Mouse (Mus musculus): ENCODE measurements around the gene Kdelr3. TPM values are rescaled to one million over a fixed set of nuclear protein-coding genes. Genes with fewer than 3 reads are reported as not detected.

The Kdelr3 gene
- polyA plus RNA-seq, 1 experiment from 2014 or later, result 74.5 TPM

GRCm38 (mm10) chr15:79546410-79547288 is 30.4 kb downstream of the Kdelr3 start, which contains the start of gene Ddx17:
Gene Ddx17, minus strand, starts transcription at chr15:79546741.
- Histone ChIP-seq H3K9me3 (ENCODE audit: control insufficient read depth, low read length) (no peaks in the 10 kb centered on the region), H3K9ac (ENCODE audit: low read depth, low read length) (peak within 1 kb of the TSS; percentile 100), H3K27ac (ENCODE audit: low read length) (peak within 1 kb of the TSS; percentile 98), H3K4me1 (ENCODE audit: control insufficient read depth, insufficient read depth, low read length) (peaks cover 10% of the 10 kb centered on the region; the same call in 1 of the 2 replicates), H3K4me2 (ENCODE audit: low read depth, low read length) (peak within 1 kb of the TSS; percentile 86), H3K27me3 (replicated peaks; ENCODE audit: control insufficient read depth, insufficient read depth, low read length) (no peaks in the 10 kb centered on the region), H3K4me3 (ENCODE audit: low read length) (peak within 1 kb of the TSS; percentile 87), H3K36me3 (ENCODE audit: control insufficient read depth, insufficient read depth, low read length) (peaks cover 17% of the 10 kb centered on the region)
- peak; percentile 97 for ATAC-seq
- 1% methylated on average over 84 of the region's 84 CpGs for WGBS

DNA sequence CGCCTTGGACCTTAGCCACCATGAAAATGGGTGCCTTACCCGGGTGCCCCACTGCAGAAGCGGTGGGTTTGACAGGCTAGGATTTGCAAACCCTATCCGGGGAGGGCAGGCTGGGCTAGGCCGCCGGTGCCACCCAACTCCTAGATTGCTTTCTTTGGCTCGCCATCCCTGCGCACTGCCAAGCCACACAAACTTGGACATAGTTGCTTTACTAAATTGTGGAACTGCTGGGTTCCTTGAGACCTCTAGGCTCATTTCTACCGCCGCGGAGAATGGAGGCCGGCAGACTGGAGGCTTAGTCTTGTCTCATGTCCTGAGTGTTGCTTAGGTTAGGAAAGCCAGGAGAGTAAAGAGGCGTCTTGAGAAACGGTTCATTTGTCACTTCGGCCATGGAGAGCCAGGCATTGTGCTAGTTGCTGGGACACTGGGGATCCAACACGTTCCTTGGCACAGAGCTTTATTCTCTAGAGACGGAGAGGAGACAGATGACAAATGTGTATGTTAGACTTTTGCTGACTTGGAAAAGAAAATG is 31.1 kb downstream of the Kdelr3 start:
- Histone ChIP-seq H3K4me1 (ENCODE audit: control insufficient read depth, insufficient read depth, low read length) (peaks cover 10% of the 10 kb centered on the region; the same call in 1 of the 2 replicates), H3K27ac (ENCODE audit: low read length) (peak overlapping the region; percentile 91), H3K9ac (ENCODE audit: low read depth, low read length) (peak overlapping the region; percentile 100), H3K4me2 (ENCODE audit: low read depth, low read length) (peak overlapping the region; percentile 53), H3K4me3 (ENCODE audit: low read length) (peak overlapping the region; percentile 87), H3K9me3 (ENCODE audit: control insufficient read depth, low read length) (no peaks in the 10 kb centered on the region), H3K27me3 (replicated peaks; ENCODE audit: control insufficient read depth, insufficient read depth, low read length) (no peaks in the 10 kb centered on the region), H3K36me3 (ENCODE audit: control insufficient read depth, insufficient read depth, low read length) (peaks cover 14% of the 10 kb centered on the region)
- 80% methylated on average over 17 of the region's 17 CpGs for WGBS
- peak; percentile 2; the same call in 1 of the 2 replicates for ATAC-seq

DNA sequence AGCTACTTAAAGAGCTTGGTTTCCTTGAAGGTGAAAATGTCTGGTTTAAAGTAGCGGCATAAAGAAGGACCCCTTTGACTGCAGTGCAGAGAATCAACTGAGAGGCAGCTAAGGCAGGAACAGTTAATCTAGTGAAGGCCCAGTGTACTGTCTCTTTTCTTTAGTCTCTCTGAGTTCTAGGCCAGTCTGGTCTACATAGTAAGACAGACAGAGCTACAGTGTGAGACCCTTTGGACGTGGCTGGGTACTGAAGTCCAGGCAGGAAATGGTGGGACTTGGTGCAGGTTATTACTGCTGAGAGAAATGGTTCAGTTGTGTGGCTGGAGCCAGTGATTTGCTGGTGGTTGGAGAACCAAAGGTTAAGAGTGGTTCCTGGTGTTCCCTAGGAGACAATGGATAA is 32.0 kb downstream of the Kdelr3 start:
- H3K36me3 ChIP-seq (ENCODE audit: control insufficient read depth, insufficient read depth, low read length), result peaks cover 5% of the 10 kb centered on the region
- H3K27me3 ChIP-seq (replicated peaks; ENCODE audit: control insufficient read depth, insufficient read depth, low read length), result no peaks in the 10 kb centered on the region
- no peak overlapping the region for H3K9ac ChIP-seq (ENCODE audit: low read depth, low read length)
- ATAC-seq, result no peak
- 92% methylated on average over 2 of the region's 2 CpGs for WGBS
- no peak overlapping the region for H3K4me2 ChIP-seq (ENCODE audit: low read depth, low read length)
- peaks cover 10% of the 10 kb centered on the region; the same call in 1 of the 2 replicates for H3K4me1 ChIP-seq (ENCODE audit: control insufficient read depth, insufficient read depth, low read length)
- H3K4me3 ChIP-seq (ENCODE audit: low read length), result no peak overlapping the region
- H3K9me3 ChIP-seq (ENCODE audit: control insufficient read depth, low read length), result no peaks in the 10 kb centered on the region
- no peak overlapping the region for H3K27ac ChIP-seq (ENCODE audit: low read length)

- no peaks in the 10 kb centered on the region for H3K36me3 ChIP-seq (ENCODE audit: control insufficient read depth, insufficient read depth, low read length)
- no peaks in the 10 kb centered on the region for H3K9me3 ChIP-seq (ENCODE audit: control insufficient read depth, low read length)
- no peak overlapping the region for H3K27ac ChIP-seq (ENCODE audit: low read length)
- WGBS, result 80% methylated on average over 5 of the region's 5 CpGs
- H3K4me2 ChIP-seq (ENCODE audit: low read depth, low read length), result no peak overlapping the region
- H3K27me3 ChIP-seq (replicated peaks; ENCODE audit: control insufficient read depth, insufficient read depth, low read length), result no peaks in the 10 kb centered on the region
- no peak overlapping the region for H3K4me3 ChIP-seq (ENCODE audit: low read length)
- H3K4me1 ChIP-seq (ENCODE audit: control insufficient read depth, insufficient read depth, low read length), result no peaks in the 10 kb centered on the region
- H3K9ac ChIP-seq (ENCODE audit: low read depth, low read length), result no peak overlapping the region
- no peak for ATAC-seq
Measured at GRCm38 (mm10) chr15:79552566-79552965, 36.4 kb downstream of the Kdelr3 start.

GRCm38 (mm10) chr15:79559649-79560048 is 43.4 kb downstream of the Kdelr3 start:
- no peaks in the 10 kb centered on the region for H3K36me3 ChIP-seq (ENCODE audit: control insufficient read depth, insufficient read depth, low read length)
- H3K9me3 ChIP-seq (ENCODE audit: control insufficient read depth, low read length), result no peaks in the 10 kb centered on the region
- H3K4me2 ChIP-seq (ENCODE audit: low read depth, low read length), result no peak overlapping the region
- H3K9ac ChIP-seq (ENCODE audit: low read depth, low read length), result no peak overlapping the region
- H3K27ac ChIP-seq (ENCODE audit: low read length), result no peak overlapping the region
- H3K4me3 ChIP-seq (ENCODE audit: low read length), result no peak overlapping the region
- no peaks in the 10 kb centered on the region for H3K4me1 ChIP-seq (ENCODE audit: control insufficient read depth, insufficient read depth, low read length)
- WGBS, result 49% methylated on average over 3 of the region's 3 CpGs
- ATAC-seq, result no peak
- no peaks in the 10 kb centered on the region for H3K27me3 ChIP-seq (replicated peaks; ENCODE audit: control insufficient read depth, insufficient read depth, low read length)

- Histone ChIP-seq H3K27me3 (replicated peaks; ENCODE audit: control insufficient read depth, insufficient read depth, low read length) (no peaks in the 10 kb centered on the region), H3K9ac (ENCODE audit: low read depth, low read length) (no peak overlapping the region), H3K36me3 (ENCODE audit: control insufficient read depth, insufficient read depth, low read length) (no peaks in the 10 kb centered on the region), H3K4me2 (ENCODE audit: low read depth, low read length) (no peak overlapping the region), H3K4me3 (ENCODE audit: low read length) (no peak overlapping the region), H3K9me3 (ENCODE audit: control insufficient read depth, low read length) (no peaks in the 10 kb centered on the region), H3K4me1 (ENCODE audit: control insufficient read depth, insufficient read depth, low read length) (no peaks in the 10 kb centered on the region), H3K27ac (ENCODE audit: low read length) (no peak overlapping the region)
- ATAC-seq, result no peak
- 73% methylated on average over 9 of the region's 9 CpGs for WGBS
Measured at GRCm38 (mm10) chr15:79562417-79562816, 46.2 kb downstream of the Kdelr3 start.

DNA sequence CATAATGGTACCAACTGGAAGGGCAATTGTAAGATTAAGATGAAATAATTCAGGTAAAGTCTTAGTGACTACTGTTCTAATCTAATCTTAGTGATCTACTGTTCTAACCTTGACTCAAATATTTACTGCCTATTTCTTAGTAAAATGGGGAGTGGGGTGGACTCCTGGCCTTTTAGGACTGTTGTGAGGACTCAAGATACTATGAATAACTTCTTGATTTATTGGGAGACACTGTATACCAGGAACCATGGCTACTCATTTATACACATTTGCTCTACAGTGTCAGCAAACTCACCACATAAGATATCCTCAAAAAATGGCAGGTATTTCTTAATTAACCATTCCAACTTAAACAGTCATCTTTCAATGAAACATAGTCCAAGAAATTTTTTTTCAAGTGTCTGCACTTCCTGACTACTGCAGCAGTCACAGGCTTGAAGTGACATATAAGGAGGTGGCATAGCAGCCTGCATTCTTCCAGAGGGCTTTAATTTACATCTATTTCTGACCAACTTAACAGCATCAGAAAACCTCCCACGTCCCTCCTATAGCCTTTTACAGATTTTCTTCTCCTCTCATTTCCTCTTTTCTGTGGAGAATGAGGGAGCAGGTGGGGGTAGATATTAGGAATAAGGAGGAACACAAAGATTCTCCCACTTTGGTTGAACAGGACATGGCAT is 59.5 kb downstream of the Kdelr3 start:
- ATAC-seq, result peak; percentile 60; the same call in 1 of the 2 replicates
- WGBS, result 44% methylated on average over 1 of the region's 1 CpGs
- H3K9me3 ChIP-seq (ENCODE audit: control insufficient read depth, low read length), result no peaks in the 10 kb centered on the region

GRCm38 (mm10) chr15:79576947-79577346 is 60.7 kb downstream of the Kdelr3 start:
- 96% methylated on average over 2 of the region's 2 CpGs for WGBS
- no peaks in the 10 kb centered on the region for H3K36me3 ChIP-seq (ENCODE audit: control insufficient read depth, insufficient read depth, low read length)
- no peak overlapping the region for H3K27ac ChIP-seq (ENCODE audit: low read length)
- no peaks in the 10 kb centered on the region for H3K9me3 ChIP-seq (ENCODE audit: control insufficient read depth, low read length)
- H3K4me2 ChIP-seq (ENCODE audit: low read depth, low read length), result no peak overlapping the region
- no peak overlapping the region for H3K9ac ChIP-seq (ENCODE audit: low read depth, low read length)
- ATAC-seq, result no peak
- no peaks in the 10 kb centered on the region for H3K27me3 ChIP-seq (replicated peaks; ENCODE audit: control insufficient read depth, insufficient read depth, low read length)
- no peak overlapping the region for H3K4me3 ChIP-seq (ENCODE audit: low read length)
- H3K4me1 ChIP-seq (ENCODE audit: control insufficient read depth, insufficient read depth, low read length), result no peaks in the 10 kb centered on the region

More for the DNA sequence above, 59.5 kb downstream of the Kdelr3 start:
- Histone ChIP-seq H3K36me3 (ENCODE audit: control insufficient read depth, insufficient read depth, low read length) (no peaks in the 10 kb centered on the region), H3K4me2 (ENCODE audit: low read depth, low read length) (no peak overlapping the region), H3K27me3 (replicated peaks; ENCODE audit: control insufficient read depth, insufficient read depth, low read length) (no peaks in the 10 kb centered on the region), H3K4me1 (ENCODE audit: control insufficient read depth, insufficient read depth, low read length) (no peaks in the 10 kb centered on the region), H3K9ac (ENCODE audit: low read depth, low read length) (no peak overlapping the region), H3K4me3 (ENCODE audit: low read length) (no peak overlapping the region), H3K27ac (ENCODE audit: low read length) (no peak overlapping the region)

Data from intestine, embryonic 16.5 days (tissue).